Mouse (Mus musculus): Measurements from ENCODE around the gene Ccdc74a. TPM values are rescaled to one million over a fixed set of nuclear protein-coding genes. Genes with fewer than 3 reads are reported as not detected.

Ccdc74a gene
- polyA plus RNA-seq, 1 experiment from 2014 or later, result 6.8 TPM

DNA sequence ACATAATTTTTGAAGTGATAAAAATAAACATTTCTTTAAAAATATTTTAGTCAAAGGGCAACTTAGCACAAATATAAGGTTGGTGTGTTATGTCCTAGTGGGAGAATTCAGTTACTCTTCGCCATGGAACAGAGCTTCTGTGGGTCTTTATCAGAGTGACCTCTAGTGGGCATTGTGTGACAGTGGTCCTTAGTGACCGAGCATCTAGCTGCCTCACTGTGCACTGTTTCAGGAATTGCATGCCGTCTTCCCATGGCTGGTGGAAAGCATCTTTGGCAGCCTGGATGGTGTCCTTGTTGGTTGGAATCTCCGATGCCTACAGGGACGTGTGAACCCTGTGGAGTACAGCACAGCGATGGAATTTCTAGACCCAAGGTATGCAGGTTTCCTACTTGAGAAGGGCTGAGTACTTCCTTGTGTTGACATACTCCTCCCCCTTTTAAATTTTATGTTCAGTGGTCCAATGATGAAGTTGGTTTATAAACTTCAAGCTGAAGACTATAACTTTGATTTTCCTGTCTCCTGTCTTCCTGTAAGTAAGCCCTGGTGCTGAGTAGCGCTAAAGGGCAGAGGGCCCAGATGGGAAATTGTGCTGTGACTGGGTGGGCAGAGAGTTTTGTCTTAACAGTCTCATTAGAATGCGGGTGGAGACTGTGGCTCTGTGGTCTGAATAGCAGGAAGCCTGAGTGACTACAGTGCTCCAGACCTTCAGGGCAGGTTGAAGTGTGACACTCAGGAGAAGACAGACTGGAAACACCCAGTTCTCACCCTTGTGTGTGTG lies 20.6 kb upstream of the Ccdc74a start:
- no peak overlapping the region for H3K4me3 ChIP-seq
- H3K36me3 ChIP-seq, result peaks cover 78% of the 10 kb centered on the region
- peak overlapping the region; percentile 5; the same call in 1 of the 2 replicates for H3K27ac ChIP-seq
- H3K9me3 ChIP-seq, result no peaks in the 10 kb centered on the region
- 58% methylated on average over 8 of the region's 8 CpGs for WGBS
- no peak overlapping the region for H3K4me2 ChIP-seq
- ATAC-seq (ENCODE audit: borderline replicate concordance, extremely low read depth, low FRiP score, low TSS enrichment), result peak; percentile 23; the same call in 1 of the 2 replicates
- no peaks in the 10 kb centered on the region for H3K4me1 ChIP-seq
- H3K9ac ChIP-seq, result no peak overlapping the region
- no peaks in the 10 kb centered on the region for H3K27me3 ChIP-seq

DNA sequence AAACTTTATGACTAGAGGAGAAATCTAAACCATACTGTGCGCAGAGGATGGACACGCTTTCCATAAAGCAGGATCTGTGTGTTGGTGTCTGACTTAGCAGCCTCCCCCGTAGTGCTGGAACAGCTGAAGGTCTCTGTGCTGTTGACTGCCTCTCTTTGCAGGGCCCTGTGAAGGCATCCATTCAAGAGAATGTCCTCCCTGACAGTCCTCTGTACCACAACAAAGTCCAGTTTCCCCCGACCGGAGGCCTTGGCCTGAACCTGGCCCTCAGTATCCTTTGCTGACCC lies 20.1 kb upstream of the Ccdc74a start:
- H3K27ac ChIP-seq, result peak overlapping the region; percentile 5; the same call in 1 of the 2 replicates
- peaks cover 82% of the 10 kb centered on the region for H3K36me3 ChIP-seq
- no peak overlapping the region for H3K4me2 ChIP-seq
- 0 out of 2 replicates have a peak, but pooled peaks have one; percentile 17 for ATAC-seq (ENCODE audit: borderline replicate concordance, extremely low read depth, low FRiP score, low TSS enrichment)
- WGBS, result 97% methylated on average over 5 of the region's 5 CpGs
- no peaks in the 10 kb centered on the region for H3K4me1 ChIP-seq
- no peaks in the 10 kb centered on the region for H3K27me3 ChIP-seq
- H3K4me3 ChIP-seq, result no peak overlapping the region
- H3K9me3 ChIP-seq, result no peaks in the 10 kb centered on the region
- no peak overlapping the region for H3K9ac ChIP-seq

DNA sequence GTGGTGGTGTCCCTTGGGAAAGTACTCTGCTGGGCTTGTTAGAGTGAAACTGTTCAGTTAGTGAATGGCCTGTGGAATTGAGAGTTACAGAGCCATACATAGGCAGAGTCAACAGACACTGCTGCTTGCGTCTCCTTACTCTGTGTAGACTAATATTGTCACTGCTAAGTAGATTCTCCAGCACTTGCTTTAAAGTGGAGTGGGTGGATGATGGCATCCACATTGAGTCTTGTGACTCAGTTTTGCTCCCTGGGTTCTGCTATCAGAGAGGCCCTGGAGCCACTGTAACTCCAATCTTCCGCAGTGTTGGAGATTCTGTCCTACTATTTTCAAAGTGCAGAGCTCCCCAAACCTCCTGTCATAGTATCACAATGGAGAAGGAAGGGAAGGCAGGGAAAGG lies 13.7 kb upstream of the Ccdc74a start:
- ATAC-seq (ENCODE audit: borderline replicate concordance, extremely low read depth, low FRiP score, low TSS enrichment), result no peak
- no peaks in the 10 kb centered on the region for H3K9me3 ChIP-seq
- H3K36me3 ChIP-seq, result peaks cover 68% of the 10 kb centered on the region
- H3K9ac ChIP-seq, result no peak overlapping the region
- 93% methylated on average over 2 of the region's 2 CpGs for whole genome bisulfite sequencing
- no peaks in the 10 kb centered on the region for H3K4me1 ChIP-seq
- no peak overlapping the region for H3K27ac ChIP-seq
- no peak overlapping the region for H3K4me3 ChIP-seq
- H3K4me2 ChIP-seq, result no peak overlapping the region
- no peaks in the 10 kb centered on the region for H3K27me3 ChIP-seq

DNA sequence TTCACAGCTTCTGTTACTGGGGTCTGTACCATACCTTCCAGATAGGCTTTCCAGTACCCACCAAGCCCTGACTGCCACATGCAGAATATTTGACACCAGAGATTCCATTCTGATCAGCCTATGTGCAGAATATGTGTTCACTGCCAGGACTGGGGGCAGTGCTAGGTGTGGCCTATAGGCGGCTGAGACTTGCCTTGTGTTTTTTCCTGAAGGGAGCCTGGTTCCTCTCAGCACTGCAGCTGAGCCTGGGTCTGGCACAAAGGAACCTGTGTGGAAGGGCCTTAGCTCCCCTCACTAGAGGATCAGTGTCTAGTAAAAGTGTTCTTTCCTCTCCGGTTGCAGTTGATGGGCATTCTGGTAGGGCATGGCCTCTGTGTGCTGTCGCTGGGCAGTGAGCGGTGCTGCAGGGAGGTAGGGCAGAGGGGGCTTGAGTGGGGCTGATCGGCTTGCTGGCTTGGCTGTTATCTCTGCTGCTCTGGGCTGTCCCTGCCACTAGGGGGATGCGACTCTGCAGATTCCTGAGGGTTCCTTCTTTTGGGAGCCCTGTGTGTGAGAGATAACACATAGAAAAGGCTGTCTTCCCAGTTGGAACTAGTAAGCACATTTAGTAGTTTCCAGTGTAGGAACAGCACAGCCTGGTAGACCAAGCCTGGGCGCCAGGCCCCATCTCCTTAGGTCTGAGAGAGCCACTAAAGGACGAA lies 12.6 kb upstream of the Ccdc74a start:
- Histone ChIP-seq H3K4me2 (no peak overlapping the region), H3K27me3 (no peaks in the 10 kb centered on the region), H3K36me3 (peaks cover 68% of the 10 kb centered on the region), H3K4me1 (no peaks in the 10 kb centered on the region), H3K27ac (no peak overlapping the region), H3K4me3 (no peak overlapping the region), H3K9ac (no peak overlapping the region), H3K9me3 (no peaks in the 10 kb centered on the region)
- no peak for ATAC-seq (ENCODE audit: borderline replicate concordance, extremely low read depth, low FRiP score, low TSS enrichment)
- WGBS, result 71% methylated on average over 8 of the region's 8 CpGs

DNA sequence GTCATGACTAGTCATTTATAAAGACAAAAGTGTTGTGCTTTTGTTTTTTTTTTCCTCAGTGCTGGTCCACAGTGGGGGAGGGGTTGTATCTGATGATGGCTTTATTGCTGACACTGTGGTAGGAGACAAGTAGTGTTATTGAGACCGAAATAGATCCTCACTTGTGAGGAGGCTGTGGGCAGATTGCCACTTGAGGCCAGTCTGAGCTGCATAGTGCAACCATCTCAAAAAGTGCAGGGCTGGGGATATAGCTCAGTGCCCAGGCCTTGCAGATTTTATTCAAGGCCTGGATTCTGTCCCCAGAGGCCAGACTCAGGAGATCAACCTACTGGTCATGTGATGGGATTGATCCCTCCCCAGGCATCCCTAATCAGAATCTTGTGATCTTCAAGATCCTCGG lies 9.4 kb upstream of the Ccdc74a start:
- Histone ChIP-seq H3K27me3 (no peaks in the 10 kb centered on the region), H3K4me3 (no peak overlapping the region), H3K9ac (no peak overlapping the region), H3K4me1 (no peaks in the 10 kb centered on the region), H3K9me3 (no peaks in the 10 kb centered on the region), H3K36me3 (peaks cover 70% of the 10 kb centered on the region), H3K27ac (no peak overlapping the region), H3K4me2 (no peak overlapping the region)
- no peak for ATAC-seq (ENCODE audit: borderline replicate concordance, extremely low read depth, low FRiP score, low TSS enrichment)
- WGBS, result 82% methylated on average over 2 of the region's 2 CpGs

DNA sequence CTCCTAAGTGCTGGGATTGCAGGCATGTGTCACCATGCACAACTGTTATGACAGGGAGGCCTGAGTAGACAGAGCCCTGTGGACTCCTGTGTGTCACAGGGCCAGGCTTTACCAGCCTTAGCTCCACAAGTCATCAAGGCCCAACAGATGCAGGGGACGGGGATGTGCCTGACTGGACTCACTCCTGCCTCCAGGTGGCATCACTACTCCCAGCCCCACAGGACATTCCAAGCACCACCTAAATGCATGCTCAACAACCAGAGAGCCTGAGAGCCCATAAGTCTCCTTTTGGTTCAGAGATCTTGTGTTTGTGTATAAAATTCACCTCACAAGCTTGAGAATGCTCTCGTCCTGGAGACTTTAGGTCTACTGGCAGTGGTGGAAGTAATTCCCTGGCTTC lies 8.7 kb upstream of the Ccdc74a start:
- no peak overlapping the region for H3K4me2 ChIP-seq
- H3K9ac ChIP-seq, result no peak overlapping the region
- H3K9me3 ChIP-seq, result no peaks in the 10 kb centered on the region
- no peak for ATAC-seq (ENCODE audit: borderline replicate concordance, extremely low read depth, low FRiP score, low TSS enrichment)
- H3K36me3 ChIP-seq, result peaks cover 71% of the 10 kb centered on the region
- 85% methylated on average over 2 of the region's 2 CpGs for WGBS
- no peaks in the 10 kb centered on the region for H3K27me3 ChIP-seq
- H3K27ac ChIP-seq, result no peak overlapping the region
- no peaks in the 10 kb centered on the region for H3K4me1 ChIP-seq
- no peak overlapping the region for H3K4me3 ChIP-seq

DNA sequence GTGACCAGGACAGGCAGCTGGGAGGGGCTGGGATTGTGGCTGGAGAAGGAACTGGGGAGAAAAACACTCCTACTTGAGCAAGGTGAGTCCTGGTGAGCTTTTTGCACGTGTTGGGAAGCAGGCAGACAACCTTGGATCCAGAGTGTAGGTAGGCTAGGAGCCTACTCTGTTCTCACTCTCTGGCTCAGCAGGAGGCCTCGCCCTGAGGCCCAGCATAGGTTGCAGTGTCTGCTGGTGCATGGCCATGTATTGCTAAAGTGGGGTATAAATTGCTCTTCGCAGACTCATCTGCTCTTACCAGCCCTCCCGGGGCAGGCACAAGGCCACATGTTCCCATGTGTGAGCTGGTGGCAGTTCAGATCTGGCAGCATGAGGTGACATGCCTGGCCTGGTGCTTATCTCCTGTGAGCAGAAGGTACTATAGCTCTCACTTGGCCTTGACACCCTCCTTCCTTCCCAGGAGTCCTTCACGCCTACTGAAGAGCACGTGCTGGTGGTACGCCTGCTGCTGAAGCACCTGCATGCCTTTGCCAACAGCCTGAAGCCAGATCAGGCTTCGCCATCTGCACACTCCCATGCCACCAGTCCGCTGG lies 8.1 kb upstream of the Ccdc74a start:
- Histone ChIP-seq H3K4me1 (no peaks in the 10 kb centered on the region), H3K4me3 (no peak overlapping the region), H3K27ac (no peak overlapping the region), H3K27me3 (no peaks in the 10 kb centered on the region), H3K4me2 (no peak overlapping the region), H3K36me3 (peaks cover 71% of the 10 kb centered on the region), H3K9ac (no peak overlapping the region), H3K9me3 (no peaks in the 10 kb centered on the region)
- 90% methylated on average over 9 of the region's 9 CpGs for WGBS
- no peak for ATAC-seq (ENCODE audit: borderline replicate concordance, extremely low read depth, low FRiP score, low TSS enrichment)

DNA sequence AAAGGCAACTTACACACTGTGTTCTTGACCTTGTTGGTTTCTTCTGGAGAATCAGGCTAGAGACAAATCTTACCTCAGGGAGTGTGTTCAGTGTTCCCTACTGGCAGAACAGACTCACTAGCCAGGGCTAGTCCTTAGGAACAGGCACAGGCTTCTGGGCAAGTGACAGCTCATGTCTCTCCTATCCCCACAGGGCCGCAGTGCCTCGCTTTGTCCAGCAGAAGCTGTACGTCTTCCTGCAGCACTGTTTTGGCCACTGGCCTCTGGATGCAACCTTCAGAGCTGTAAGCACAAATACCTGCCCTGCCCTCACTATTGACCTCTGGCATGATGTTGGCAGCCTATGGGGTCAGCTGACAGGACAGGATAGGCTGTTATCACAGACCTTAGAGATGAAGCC lies 7.2 kb upstream of the Ccdc74a start:
- H3K27me3 ChIP-seq, result no peaks in the 10 kb centered on the region

DNA sequence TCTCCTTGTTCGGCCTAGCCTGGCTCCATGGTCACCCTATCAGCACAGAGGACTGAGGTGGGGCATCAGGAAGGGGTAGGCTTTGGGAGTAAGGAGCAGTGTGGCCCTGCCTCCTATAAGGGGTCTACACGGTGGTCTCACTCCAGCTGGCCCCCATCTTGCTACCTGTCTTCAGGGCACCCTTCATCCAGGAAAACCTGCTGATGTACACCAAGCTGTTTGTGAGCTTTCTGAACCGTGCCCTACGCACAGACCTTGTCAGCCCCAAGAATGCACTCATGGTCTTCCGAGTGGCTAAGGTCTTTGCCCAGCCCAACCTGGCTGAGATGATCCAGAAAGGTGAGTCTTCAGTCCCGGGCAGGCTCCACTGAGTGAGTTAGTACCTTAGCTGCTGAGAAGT lies 6.3 kb upstream of the Ccdc74a start:
- H3K4me1 ChIP-seq, result no peaks in the 10 kb centered on the region
- no peak overlapping the region for H3K9ac ChIP-seq
- ATAC-seq (ENCODE audit: borderline replicate concordance, extremely low read depth, low FRiP score, low TSS enrichment), result no peak
- 90% methylated on average over 6 of the region's 6 CpGs for WGBS
- peaks cover 67% of the 10 kb centered on the region for H3K36me3 ChIP-seq
- no peak overlapping the region for H3K4me2 ChIP-seq
- no peak overlapping the region for H3K4me3 ChIP-seq
- no peak overlapping the region for H3K27ac ChIP-seq
- no peaks in the 10 kb centered on the region for H3K9me3 ChIP-seq
- no peaks in the 10 kb centered on the region for H3K27me3 ChIP-seq

More for the DNA sequence above, 7.2 kb upstream of the Ccdc74a start:
- WGBS, result 91% methylated on average over 3 of the region's 3 CpGs
- no peaks in the 10 kb centered on the region for H3K4me1 ChIP-seq
- H3K9ac ChIP-seq, result no peak overlapping the region
- ATAC-seq (ENCODE audit: borderline replicate concordance, extremely low read depth, low FRiP score, low TSS enrichment), result no peak
- no peak overlapping the region for H3K4me2 ChIP-seq
- H3K9me3 ChIP-seq, result no peaks in the 10 kb centered on the region
- H3K27ac ChIP-seq, result no peak overlapping the region
- peaks cover 70% of the 10 kb centered on the region for H3K36me3 ChIP-seq
- H3K4me3 ChIP-seq, result no peak overlapping the region

DNA sequence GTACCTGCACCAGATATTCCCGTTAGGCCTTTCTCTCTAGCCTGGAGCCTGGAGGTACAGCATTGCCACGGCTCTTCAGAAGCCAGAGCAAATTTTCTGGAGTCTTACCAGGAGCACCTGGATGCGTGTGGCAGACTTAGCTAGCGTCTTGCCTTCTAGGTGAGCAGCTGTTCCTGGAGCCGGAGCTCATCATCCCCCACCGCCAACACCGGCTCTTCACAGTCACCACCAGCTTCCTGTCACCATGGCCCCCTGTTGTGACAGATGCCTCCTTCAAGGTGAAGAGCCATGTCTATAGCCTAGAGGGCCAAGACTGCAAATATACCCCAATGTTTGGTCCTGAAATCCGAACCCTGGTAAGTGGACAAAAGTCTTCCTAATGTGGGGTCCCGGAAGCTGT lies 5.6 kb upstream of the Ccdc74a start:
- no peak for ATAC-seq (ENCODE audit: borderline replicate concordance, extremely low read depth, low FRiP score, low TSS enrichment)
- Histone ChIP-seq H3K4me2 (no peak overlapping the region), H3K9me3 (no peaks in the 10 kb centered on the region), H3K27me3 (no peaks in the 10 kb centered on the region), H3K4me1 (peaks cover under 1% of the 10 kb centered on the region; the same call in 1 of the 2 replicates), H3K4me3 (no peak overlapping the region), H3K9ac (no peak overlapping the region), H3K36me3 (peaks cover 67% of the 10 kb centered on the region), H3K27ac (no peak overlapping the region)
- 86% methylated on average over 9 of the region's 9 CpGs for WGBS

DNA sequence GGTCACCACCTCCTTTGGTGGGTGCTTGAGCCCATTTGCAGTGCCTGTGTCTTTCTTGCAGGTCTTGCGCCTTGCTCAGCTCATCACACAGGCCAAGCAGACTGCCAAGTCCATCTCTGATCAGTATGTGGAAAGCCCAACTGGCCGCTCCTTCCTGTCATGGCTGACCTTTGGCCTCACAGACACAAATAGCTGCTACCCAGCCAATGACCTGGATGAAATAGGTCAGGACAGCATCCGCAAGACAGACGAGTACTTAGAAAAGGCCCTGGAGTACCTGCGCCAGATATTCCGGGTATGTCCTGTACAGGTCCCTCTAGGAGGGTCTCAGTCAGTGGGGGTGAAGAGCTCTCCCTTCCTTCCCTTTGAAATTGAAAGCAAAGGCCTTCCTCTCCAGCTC lies 5.0 kb upstream of the Ccdc74a start:
- no peak for ATAC-seq (ENCODE audit: borderline replicate concordance, extremely low read depth, low FRiP score, low TSS enrichment)
- H3K4me2 ChIP-seq, result no peak overlapping the region
- peaks cover 4% of the 10 kb centered on the region for H3K4me1 ChIP-seq
- no peak overlapping the region for H3K9ac ChIP-seq
- H3K4me3 ChIP-seq, result no peak overlapping the region
- H3K27me3 ChIP-seq, result no peaks in the 10 kb centered on the region
- H3K9me3 ChIP-seq, result no peaks in the 10 kb centered on the region
- H3K27ac ChIP-seq, result no peak overlapping the region
- H3K36me3 ChIP-seq, result peaks cover 66% of the 10 kb centered on the region
- 80% methylated on average over 6 of the region's 6 CpGs for WGBS

DNA sequence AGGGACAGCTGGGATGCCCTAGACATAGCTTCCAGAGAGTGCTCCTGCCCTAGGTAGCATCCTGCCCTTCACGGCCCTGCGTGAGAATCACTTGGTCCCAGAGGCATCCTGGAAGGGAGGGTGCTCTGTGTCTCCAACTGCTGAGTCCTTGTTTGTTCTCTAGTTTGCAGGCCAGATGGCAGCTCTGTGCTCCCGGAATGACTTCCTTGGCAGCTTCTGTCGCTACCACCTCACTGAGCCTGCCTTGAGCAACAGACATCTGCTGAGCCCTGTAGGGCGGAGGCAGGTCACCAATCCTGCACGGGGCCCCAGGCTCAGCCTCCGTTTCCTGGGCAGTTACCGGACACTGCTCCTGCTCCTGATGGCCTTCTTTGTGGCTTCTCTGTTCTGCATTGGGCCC lies 4.0 kb upstream of the Ccdc74a start:
- Histone ChIP-seq H3K27ac (no peak overlapping the region), H3K4me1 (peaks cover 13% of the 10 kb centered on the region), H3K9ac (no peak overlapping the region), H3K36me3 (peaks cover 61% of the 10 kb centered on the region), H3K9me3 (no peaks in the 10 kb centered on the region), H3K4me2 (no peak overlapping the region), H3K27me3 (no peaks in the 10 kb centered on the region), H3K4me3 (no peak overlapping the region)
- ATAC-seq (ENCODE audit: borderline replicate concordance, extremely low read depth, low FRiP score, low TSS enrichment), result no peak
- 89% methylated on average over 8 of the region's 8 CpGs for WGBS

All from lung, embryonic 15.5 days (tissue).